Comparison of ENCODE assay signal across 25 mouse cellular contexts in genomic region chr16:28935701-28936100, GRCm38 (mm10). TPM values are rescaled to one million over a fixed set of nuclear protein-coding genes. Genes with fewer than 3 reads are reported as not detected.
A peak's percentile ranks its signal among the peaks of the same experiment; 100 is the strongest.
DNase-seq lines count a peak whose midpoint lies in the region; ATAC-seq and TF ChIP-seq lines count a peak whose summit lies in the region.
"Had no signal": no experiment of that assay in that cellular context is flagged by ENCODE, and none has a peak within 500 bp of the region (broad histone marks: within the 10 kb centered on the region; RNA-seq: fewer than 3 reads in every experiment).

No protein-coding gene starts in this region.

- DNase-seq in midbrain, embryonic 11.5 days (ENCODE audit: low spot score, missing footprints), result peak; percentile 73
- DNase-seq in ZHBTc4 (ENCODE audit: low read depth, low spot score), result peak; percentile 44
- DNase-seq in frontal cortex, postnatal 14 days (ENCODE audit: low spot score in 2 of 2), result no peak
- no peak for DNase-seq in forebrain, embryonic 10.5 days (ENCODE audit: extremely low spot score, low spot score)
- DNase-seq: adrenal gland, adult 2 months; adrenal gland, postnatal 10 days; adrenal gland, postnatal 25 days; B cell, adult 2 months; cerebellum, adult 11-12 months; cerebellum, adult 2 months; cerebellum, adult 9-10 months; cerebellum, postnatal 10 days; cerebellum, postnatal 25 days; forebrain, postnatal 0 days had no signal

- no peak overlapping the region for H3K4me2 ChIP-seq in midbrain, embryonic 11.5 days
- no peak overlapping the region for H3K4me2 ChIP-seq in midbrain, embryonic 16.5 days (ENCODE audit: low read length)
- H3K4me2 ChIP-seq: embryonic facial prominence, embryonic 13.5 days; embryonic facial prominence, embryonic 15.5 days; forebrain, embryonic 13.5 days; forebrain, embryonic 15.5 days had no signal

- no peak for ATAC-seq in midbrain, embryonic 11.5 days (ENCODE audit: low FRiP score)
- ATAC-seq in midbrain, embryonic 16.5 days, result no peak
- ATAC-seq: CD4-positive, CD25-positive, alpha-beta regulatory T cell, adult 4 months; forebrain, embryonic 13.5 days; forebrain, embryonic 15.5 days; forebrain, postnatal 0 days; Patski had no signal

- H3K4me3 ChIP-seq in midbrain, embryonic 11.5 days (ENCODE audit: low read depth, low read length), result no peak overlapping the region
- no peak overlapping the region for H3K4me3 ChIP-seq in midbrain, embryonic 16.5 days (ENCODE audit: low read depth, low read length)
- H3K4me3 ChIP-seq in ES-Bruce4 (ENCODE audit: low read depth, low read length), result no peak overlapping the region
- H3K4me3 ChIP-seq in forebrain, embryonic 10.5 days, result no peak overlapping the region
- H3K4me3 ChIP-seq: embryonic facial prominence, embryonic 13.5 days; embryonic facial prominence, embryonic 15.5 days; erythroblast, embryonic 14.5 days; forebrain, embryonic 13.5 days; forebrain, embryonic 15.5 days had no signal

- no peak for TF ChIP-seq POLR2A in ES-Bruce4 (IDR thresholded peaks at IDR 0.05; ENCODE audit: insufficient read depth, low read length)

- TF ChIP-seq CTCF in ES-Bruce4 (IDR thresholded peaks at IDR 0.05; ENCODE audit: low read depth, low read length), result peak; percentile 36

- H3K27me3 ChIP-seq in midbrain, embryonic 11.5 days (ENCODE audit: control insufficient read depth, insufficient read depth, low read length), result peaks cover 7% of the 10 kb centered on the region; the same call in 1 of the 2 replicates
- H3K27me3 ChIP-seq in midbrain, embryonic 16.5 days (ENCODE audit: control insufficient read depth, insufficient read depth, low read depth, low read length), result no peaks in the 10 kb centered on the region; the same call in 1 of the 2 replicates
- no peaks in the 10 kb centered on the region for H3K27me3 ChIP-seq in ES-Bruce4 (ENCODE audit: control insufficient read depth, insufficient read depth, low read length, poor library complexity, severe bottlenecking)
- peaks cover 24% of the 10 kb centered on the region for H3K27me3 ChIP-seq in forebrain, embryonic 10.5 days (ENCODE audit: poor library complexity, severe bottlenecking)
- H3K27me3 ChIP-seq: CH12.LX; embryonic facial prominence, embryonic 13.5 days; embryonic facial prominence, embryonic 15.5 days; forebrain, embryonic 15.5 days; Patski had no signal

- no peak overlapping the region for H3K27ac ChIP-seq in midbrain, embryonic 11.5 days (ENCODE audit: low read depth, low read length)
- no peak overlapping the region for H3K27ac ChIP-seq in midbrain, embryonic 16.5 days (ENCODE audit: low read length)
- no peak overlapping the region for H3K27ac ChIP-seq in ES-Bruce4 (ENCODE audit: insufficient read depth, low read length)
- H3K27ac ChIP-seq in forebrain, embryonic 10.5 days, result no peak overlapping the region
- H3K27ac ChIP-seq: embryonic facial prominence, embryonic 13.5 days; embryonic facial prominence, embryonic 15.5 days; forebrain, embryonic 13.5 days; forebrain, embryonic 15.5 days had no signal

- no peak for TF ChIP-seq EP300 in ES-Bruce4 (IDR thresholded peaks at IDR 0.05; ENCODE audit: insufficient read depth, low read depth, low read length)

- WGBS in midbrain, embryonic 11.5 days, result 74% methylated on average over 3 of the region's 3 CpGs
- 85% methylated on average over 3 of the region's 3 CpGs for WGBS in midbrain, embryonic 16.5 days
- WGBS in forebrain, embryonic 10.5 days, result 85% methylated on average over 3 of the region's 3 CpGs

- H3K9ac ChIP-seq in midbrain, embryonic 11.5 days (ENCODE audit: low read length), result no peak overlapping the region
- no peak overlapping the region for H3K9ac ChIP-seq in midbrain, embryonic 16.5 days (ENCODE audit: low read depth, low read length)
- no peak overlapping the region for H3K9ac ChIP-seq in ES-Bruce4 (ENCODE audit: low read depth, poor library complexity, severe bottlenecking)
- H3K9ac ChIP-seq: embryonic facial prominence, embryonic 13.5 days; embryonic facial prominence, embryonic 15.5 days; forebrain, embryonic 13.5 days; forebrain, embryonic 15.5 days; forebrain, postnatal 0 days had no signal

- H3K36me3 ChIP-seq in midbrain, embryonic 11.5 days (ENCODE audit: control insufficient read depth, insufficient read depth, low read length), result no peaks in the 10 kb centered on the region
- no peaks in the 10 kb centered on the region for H3K36me3 ChIP-seq in midbrain, embryonic 16.5 days (ENCODE audit: control insufficient read depth, insufficient read depth, low read length)
- H3K36me3 ChIP-seq in ES-Bruce4 (ENCODE audit: control insufficient read depth, insufficient read depth, low read length, poor library complexity, severe bottlenecking), result no peaks in the 10 kb centered on the region
- no peaks in the 10 kb centered on the region for H3K36me3 ChIP-seq in forebrain, embryonic 10.5 days (replicated peaks)
- H3K36me3 ChIP-seq: embryonic facial prominence, embryonic 13.5 days; embryonic facial prominence, embryonic 15.5 days; forebrain, embryonic 15.5 days; G1E had no signal

- H3K9me3 ChIP-seq in midbrain, embryonic 11.5 days (ENCODE audit: control insufficient read depth, low read length), result no peaks in the 10 kb centered on the region
- no peaks in the 10 kb centered on the region for H3K9me3 ChIP-seq in midbrain, embryonic 16.5 days (replicated peaks; ENCODE audit: control insufficient read depth, low read length, poor library complexity, severe bottlenecking)
- no peaks in the 10 kb centered on the region for H3K9me3 ChIP-seq in ES-Bruce4 (replicated peaks; ENCODE audit: control insufficient read depth, insufficient read depth, low read length, poor library complexity, severe bottlenecking)
- H3K9me3 ChIP-seq in forebrain, embryonic 10.5 days, result no peaks in the 10 kb centered on the region
- H3K9me3 ChIP-seq: embryonic facial prominence, embryonic 13.5 days; embryonic facial prominence, embryonic 15.5 days; forebrain, embryonic 13.5 days; forebrain, embryonic 15.5 days had no signal

- no peaks in the 10 kb centered on the region for H3K4me1 ChIP-seq in midbrain, embryonic 11.5 days (ENCODE audit: control insufficient read depth, insufficient read depth, low read length)
- H3K4me1 ChIP-seq in midbrain, embryonic 16.5 days (ENCODE audit: control insufficient read depth, insufficient read depth, low read length), result no peaks in the 10 kb centered on the region
- H3K4me1 ChIP-seq in ES-Bruce4 (ENCODE audit: control insufficient read depth, insufficient read depth, low read length), result peaks cover 8% of the 10 kb centered on the region
- H3K4me1 ChIP-seq in forebrain, embryonic 10.5 days, result peaks cover 6% of the 10 kb centered on the region
- H3K4me1 ChIP-seq: embryonic facial prominence, embryonic 15.5 days; forebrain, embryonic 13.5 days; forebrain, embryonic 15.5 days had no signal

RNA-seq across cellular contexts. Expression of gene Mb21d2, which starts 6.2 kb away (rescaled TPM):
- polyA plus RNA-seq in midbrain, embryonic 11.5 days (2014; fragmentation: Nextera tagmentation; extraction: Ambion mirVana), result 9.3 and 10.4 TPM in 2 replicates
- polyA plus RNA-seq in midbrain, embryonic 16.5 days (2015; fragmentation: Nextera tagmentation; extraction: Ambion mirVana), result 10.8 and 15.0 TPM in 2 replicates
- 17.7 and 20.4 TPM in 2 replicates for polyA plus RNA-seq in ES-Bruce4 (2011; ENCODE audit: insufficient read depth, insufficient read length, low read depth, missing spikeins)
- polyA plus RNA-seq in forebrain, embryonic 10.5 days (2016; fragmentation: Nextera tagmentation; extraction: Ambion mirVana), result 4.5 and 4.6 TPM in 2 replicates
- polyA plus RNA-seq: CD4-positive, CD25-positive, alpha-beta regulatory T cell, adult 4 months; erythroblast, embryonic 14.5 days; G1E had no signal

Comparison
In these comparisons a context has a peak if more than half of its experiments do, and no peak if none do; other contexts are left out.
1. DNase-seq: peak in midbrain, embryonic 11.5 days (single experiment) and ZHBTc4 (single experiment); none in frontal cortex, postnatal 14 days (0 of 2) and forebrain, embryonic 10.5 days (single experiment).